In the genomic region with DNA sequence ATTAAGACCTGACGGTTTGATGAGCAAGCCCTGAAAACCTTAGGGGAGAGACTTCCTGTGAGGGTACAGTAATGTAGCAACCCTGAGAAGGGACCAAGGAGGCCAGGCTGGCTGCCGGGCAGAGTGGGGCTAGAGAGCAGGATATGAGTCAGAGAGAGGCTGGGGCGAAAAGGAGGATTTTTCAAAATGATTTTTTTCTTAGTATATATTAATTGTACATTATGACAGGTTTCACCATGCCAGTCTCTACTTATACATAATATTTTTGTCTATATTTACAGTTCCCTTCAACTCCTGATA, we compare ENCODE assay signal across 12 mouse cellular contexts.
A peak's percentile ranks its signal among the peaks of the same experiment; 100 is the strongest.
DNase-seq lines count a peak whose midpoint lies in the region; ATAC-seq and TF ChIP-seq lines count a peak whose summit lies in the region.
"Had no signal": no experiment of that assay in that cellular context is flagged by ENCODE, and none has a peak within 500 bp of the region (broad histone marks: within the 10 kb centered on the region; RNA-seq: fewer than 3 reads in every experiment).

No protein-coding gene starts in this region.

- no peaks in the 10 kb centered on the region for H3K36me3 ChIP-seq in CH12.LX (replicated peaks in 1 of 2; ENCODE audit: control insufficient read depth in 1 of 2, insufficient read depth in 1 of 2, low read length in 1 of 2)
- H3K36me3 ChIP-seq in forebrain, embryonic 16.5 days (ENCODE audit: control insufficient read depth, insufficient read depth) = no peaks in the 10 kb centered on the region
- no peaks in the 10 kb centered on the region for H3K36me3 ChIP-seq in midbrain, embryonic 15.5 days (replicated peaks)
- H3K36me3 ChIP-seq: embryonic facial prominence, embryonic 10.5 days; G1E had no signal

- H3K27ac ChIP-seq in CH12.LX (ENCODE audit: insufficient read depth, low read depth) = no peak overlapping the region
- H3K27ac ChIP-seq in forebrain, embryonic 16.5 days (ENCODE audit: low read length) = no peak overlapping the region
- peak overlapping the region; percentile 43; the same call in 1 of the 2 replicates for H3K27ac ChIP-seq in midbrain, embryonic 15.5 days
- H3K27ac ChIP-seq: heart, adult 2 months had no signal

- no peaks in the 10 kb centered on the region for H3K9me3 ChIP-seq in CH12.LX (replicated peaks; ENCODE audit: low read length)
- H3K9me3 ChIP-seq in forebrain, embryonic 16.5 days (ENCODE audit: control insufficient read depth, low read length) = no peaks in the 10 kb centered on the region
- no peaks in the 10 kb centered on the region for H3K9me3 ChIP-seq in midbrain, embryonic 15.5 days
- H3K9me3 ChIP-seq: embryonic facial prominence, embryonic 10.5 days; G1E had no signal

- H3K4me2 ChIP-seq in CH12.LX (ENCODE audit: insufficient read depth, low read depth, poor library complexity, severe bottlenecking) = 0 out of 2 replicates have a peak overlapping the region, but pooled peaks have one; percentile 23
- no peak overlapping the region for H3K4me2 ChIP-seq in forebrain, embryonic 16.5 days (ENCODE audit: low read length)
- H3K4me2 ChIP-seq in midbrain, embryonic 15.5 days = no peak overlapping the region
- H3K4me2 ChIP-seq: liver, embryonic 11.5 days had no signal

- H3K4me3 ChIP-seq in CH12.LX (replicated peaks in 1 of 3; ENCODE audit: low read depth in 2 of 3, low read length in 2 of 3, poor library complexity in 1 of 3) = no peak overlapping the region
- H3K4me3 ChIP-seq in forebrain, embryonic 16.5 days (replicated peaks; ENCODE audit: low read length) = no peak overlapping the region
- H3K4me3 ChIP-seq in midbrain, embryonic 15.5 days = no peak overlapping the region
- H3K4me3 ChIP-seq: embryonic facial prominence, embryonic 10.5 days; heart, adult 2 months had no signal

- TF ChIP-seq RAD21 in CH12.LX (IDR thresholded peaks at IDR 0.05; ENCODE audit: low read depth, low read length) = no peak

- H3K9ac ChIP-seq in CH12.LX (ENCODE audit: insufficient read depth, low read depth) = no peak overlapping the region
- H3K9ac ChIP-seq in forebrain, embryonic 16.5 days (replicated peaks; ENCODE audit: low read depth, low read length) = no peak overlapping the region
- no peak overlapping the region for H3K9ac ChIP-seq in midbrain, embryonic 15.5 days

- no peaks in the 10 kb centered on the region for H3K27me3 ChIP-seq in CH12.LX (replicated peaks)
- no peaks in the 10 kb centered on the region for H3K27me3 ChIP-seq in forebrain, embryonic 16.5 days (replicated peaks; ENCODE audit: control insufficient read depth, insufficient read depth, low read length)
- no peaks in the 10 kb centered on the region for H3K27me3 ChIP-seq in midbrain, embryonic 15.5 days (replicated peaks)

- ATAC-seq in forebrain, embryonic 16.5 days = peak; percentile 45
- ATAC-seq in midbrain, embryonic 15.5 days (replicated peaks) = peak; percentile 65; the same call in 1 of the 2 replicates

- TF ChIP-seq CTCF in CH12.LX (conservative IDR thresholded peaks at IDR 0.05 in 1 of 2, IDR thresholded peaks at IDR 0.05 in 1 of 2; ENCODE audit: low read depth in 2 of 2, low read length in 2 of 2) = no peak

- in situ Hi-C loops in CH12.LX (cut with MboI; ENCODE audit: low pct_ligation_motif_present, low pct_unique_long_range_greater_than_20kb, low sequenced_read_pairs) = loop anchor here (25.0 kb wide), 1 partner anchor 962 kb away; no protein-coding TSS in a partner anchor

- peaks cover 0 to 6% of the 10 kb centered on the region in 2 experiments; a peak in 1 of 4 replicates for H3K4me1 ChIP-seq in CH12.LX (ENCODE audit: control insufficient read depth in 1 of 2, insufficient read depth in 2 of 2)
- peaks cover 11% of the 10 kb centered on the region for H3K4me1 ChIP-seq in forebrain, embryonic 16.5 days (replicated peaks; ENCODE audit: control insufficient read depth, insufficient read depth, low read length)
- peaks cover 12% of the 10 kb centered on the region for H3K4me1 ChIP-seq in midbrain, embryonic 15.5 days

- peak; percentile 76 for DNase-seq in A20 (ENCODE audit: low read depth, low spot score)
- no peak for DNase-seq in CH12.LX (ENCODE audit: extremely low read depth)
- DNase-seq in right cerebral cortex, postnatal 10 days (ENCODE audit: low spot score in 2 of 2) = no peak
- DNase-seq in spleen, adult 18-20 months = no peak
- DNase-seq in layer of hippocampus, postnatal 25 days (ENCODE audit: extremely low spot score in 1 of 2, low spot score in 1 of 2) = no peak
- no peak for DNase-seq in T-cell, adult 2 months (ENCODE audit: low spot score)

- dilution Hi-C loops in CH12.LX (cut with MboI; ENCODE audit: extremely low pct_ligation_motif_present, extremely low pct_unique_long_range_greater_than_20kb, low sequenced_read_pairs) = no loop called here

- 72% methylated on average over 3 of the region's 3 CpGs for WGBS in forebrain, embryonic 16.5 days
- 52% methylated on average over 3 of the region's 3 CpGs for WGBS in midbrain, embryonic 15.5 days

- H3K79me2 ChIP-seq in CH12.LX (replicated peaks; ENCODE audit: control insufficient read depth, extremely low read depth, insufficient read depth, poor library complexity, severe bottlenecking) = no peaks in the 10 kb centered on the region

- TF ChIP-seq EP300 in CH12.LX (IDR thresholded peaks at IDR 0.05; ENCODE audit: low read length) = no peak

- no peak for TF ChIP-seq POLR2A in CH12.LX (IDR thresholded peaks at IDR 0.05; ENCODE audit: low read depth, low read length)

TF ChIP-seq in CH12.LX, 34 proteins besides CTCF, POLR2A, EP300 and RAD21:
- TF ChIP-seq E2F4 (IDR thresholded peaks at IDR 0.05; ENCODE audit: insufficient replicate concordance, low read depth, low read length) (no peak), ZC3H11A (IDR thresholded peaks at IDR 0.05; ENCODE audit: low read depth, low read length) (no peak), SIN3A (IDR thresholded peaks at IDR 0.05; ENCODE audit: low read length) (no peak), USF1 (IDR thresholded peaks at IDR 0.05; ENCODE audit: low read depth, low read length) (no peak), JUND (conservative IDR thresholded peaks at IDR 0.05; ENCODE audit: low read depth, low read length) (no peak)
